Mouse (Mus musculus): ENCODE measurements at regions not wholly inside any gene's neighbourhood (a gene's known extent, or its start where the extent isn't known, plus 50 kb on each side); places are given as distances from the start of the nearest gene placed in this dataset.

DNA sequence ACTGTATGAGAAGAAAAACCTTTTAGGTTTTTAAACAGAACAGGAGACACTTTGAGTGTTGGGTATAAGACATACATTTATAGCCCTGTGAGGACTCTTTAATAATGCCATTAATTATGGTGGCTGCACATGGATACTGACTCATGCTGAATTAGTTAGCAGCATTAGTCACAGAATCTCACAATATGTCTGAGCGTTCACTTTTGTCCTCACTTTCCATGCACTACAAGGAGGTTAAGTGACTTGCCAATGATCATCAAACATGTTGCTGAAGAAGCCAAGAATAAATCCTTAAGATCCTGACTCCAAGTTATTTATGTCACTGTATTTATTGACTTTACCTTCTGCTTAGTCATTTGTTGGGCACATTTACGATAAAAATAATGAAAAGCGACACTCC lies 105.6 kb upstream of the Atxn7l3b start:
- in situ Hi-C loops (cut with MboI; ENCODE audit: low pct_ligation_motif_present, low pct_unique_long_range_greater_than_20kb, low sequenced_read_pairs): no loop called here
- H3K9ac ChIP-seq (ENCODE audit: insufficient read depth, low read depth): no peak overlapping the region
- no peak overlapping the region for H3K27ac ChIP-seq (ENCODE audit: insufficient read depth, low read depth)
- dilution Hi-C loops (cut with MboI; ENCODE audit: extremely low pct_ligation_motif_present, extremely low pct_unique_long_range_greater_than_20kb, low sequenced_read_pairs): no loop called here
- no peaks in the 10 kb centered on the region for H3K36me3 ChIP-seq (replicated peaks in 1 of 2; ENCODE audit: control insufficient read depth in 1 of 2, insufficient read depth in 1 of 2, low read length in 1 of 2)
- no peaks in the 10 kb centered on the region for H3K9me3 ChIP-seq (replicated peaks; ENCODE audit: low read length)
- H3K79me2 ChIP-seq (replicated peaks; ENCODE audit: control insufficient read depth, extremely low read depth, insufficient read depth, poor library complexity, severe bottlenecking): no peaks in the 10 kb centered on the region
- no peaks in the 10 kb centered on the region for H3K4me1 ChIP-seq (ENCODE audit: control insufficient read depth in 1 of 2, insufficient read depth in 2 of 2)
- no peak for DNase-seq (ENCODE audit: extremely low read depth)
- no peak for TF ChIP-seq POLR2A (IDR thresholded peaks at IDR 0.05; ENCODE audit: low read depth, low read length)
- no peak for TF ChIP-seq NRF1 (IDR thresholded peaks at IDR 0.05; ENCODE audit: low read depth, low read length)
- no peak for TF ChIP-seq E2F4 (IDR thresholded peaks at IDR 0.05; ENCODE audit: insufficient replicate concordance, low read depth, low read length)
- no peak for TF ChIP-seq JUN (IDR thresholded peaks at IDR 0.05; ENCODE audit: insufficient read depth, low read depth, low read length)
- no peak for TF ChIP-seq ZKSCAN1 (IDR thresholded peaks at IDR 0.05; ENCODE audit: borderline replicate concordance, low read depth, low read length)
- TF ChIP-seq HCFC1 (IDR thresholded peaks at IDR 0.05; ENCODE audit: low read depth, low read length): no peak
- no peaks in the 10 kb centered on the region for H3K27me3 ChIP-seq (replicated peaks)
- H3K4me3 ChIP-seq (replicated peaks in 1 of 3; ENCODE audit: low read depth in 2 of 3, low read length in 2 of 3, poor library complexity in 1 of 3): no peak overlapping the region
- H3K4me2 ChIP-seq (ENCODE audit: insufficient read depth, low read depth, poor library complexity, severe bottlenecking): no peak overlapping the region

DNA sequence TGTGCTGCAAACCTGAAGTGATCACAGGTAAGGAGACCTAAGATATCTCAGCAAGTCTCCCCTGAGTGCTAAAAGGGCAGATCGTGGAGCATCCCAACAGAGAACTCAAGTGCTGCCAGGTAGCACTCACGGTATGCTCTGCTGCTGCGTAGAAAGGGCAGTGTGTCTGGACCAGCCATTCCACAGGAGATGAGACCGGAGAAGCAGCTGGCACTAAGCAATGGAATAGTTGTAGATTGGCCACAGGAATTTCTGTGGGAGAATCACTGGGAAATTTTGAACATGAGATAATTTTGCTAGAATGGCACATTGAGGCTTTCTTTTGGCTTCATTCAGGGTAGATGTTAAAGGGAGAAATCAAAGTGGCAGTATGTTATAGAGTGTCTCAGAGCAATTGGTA lies 104.1 kb upstream of the Atxn7l3b start:
- DNase-seq (ENCODE audit: extremely low read depth): no peak
- H3K4me1 ChIP-seq (ENCODE audit: control insufficient read depth in 1 of 2, insufficient read depth in 2 of 2): no peaks in the 10 kb centered on the region
- no peak for TF ChIP-seq ETS1 (conservative IDR thresholded peaks at IDR 0.05; ENCODE audit: low read depth, low read length)
- no peak for TF ChIP-seq RCOR1 (conservative IDR thresholded peaks at IDR 0.05; ENCODE audit: low read depth, low read length)
- no peak for TF ChIP-seq MAX (IDR thresholded peaks at IDR 0.05; ENCODE audit: low read length)
- H3K27ac ChIP-seq (ENCODE audit: insufficient read depth, low read depth): no peak overlapping the region
- H3K4me3 ChIP-seq (replicated peaks in 1 of 3; ENCODE audit: low read depth in 2 of 3, low read length in 2 of 3, poor library complexity in 1 of 3): no peak overlapping the region
- H3K27me3 ChIP-seq (replicated peaks): no peaks in the 10 kb centered on the region
- no peaks in the 10 kb centered on the region for H3K36me3 ChIP-seq (replicated peaks in 1 of 2; ENCODE audit: control insufficient read depth in 1 of 2, insufficient read depth in 1 of 2, low read length in 1 of 2)
- H3K9ac ChIP-seq (ENCODE audit: insufficient read depth, low read depth): no peak overlapping the region
- in situ Hi-C loops (cut with MboI; ENCODE audit: low pct_ligation_motif_present, low pct_unique_long_range_greater_than_20kb, low sequenced_read_pairs): no loop called here
- H3K9me3 ChIP-seq (replicated peaks; ENCODE audit: low read length): no peaks in the 10 kb centered on the region
- H3K79me2 ChIP-seq (replicated peaks; ENCODE audit: control insufficient read depth, extremely low read depth, insufficient read depth, poor library complexity, severe bottlenecking): no peaks in the 10 kb centered on the region
- dilution Hi-C loops (cut with MboI; ENCODE audit: extremely low pct_ligation_motif_present, extremely low pct_unique_long_range_greater_than_20kb, low sequenced_read_pairs): no loop called here
- no peak overlapping the region for H3K4me2 ChIP-seq (ENCODE audit: insufficient read depth, low read depth, poor library complexity, severe bottlenecking)

DNA sequence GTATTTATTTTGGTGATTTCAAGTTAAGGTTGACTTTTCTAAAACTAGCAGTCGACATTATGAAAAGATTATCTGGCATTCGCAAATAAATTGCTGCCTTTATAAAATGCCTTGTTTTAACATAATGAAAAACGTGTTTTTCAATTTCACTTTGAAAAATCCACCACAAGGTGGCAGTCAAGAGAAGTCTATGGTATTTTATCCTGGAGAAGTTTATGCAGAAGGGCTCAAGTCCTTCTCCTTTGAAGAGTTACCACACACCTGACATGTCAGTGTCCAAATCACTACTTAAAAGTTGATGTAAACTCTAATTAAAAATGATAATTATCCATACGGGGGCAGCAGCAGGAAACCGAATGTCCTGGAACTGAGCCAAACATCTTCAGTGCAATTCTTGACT lies 98.5 kb upstream of the Atxn7l3b start:
- Histone ChIP-seq H3K79me2 (replicated peaks; ENCODE audit: control insufficient read depth, extremely low read depth, insufficient read depth, poor library complexity, severe bottlenecking) (no peaks in the 10 kb centered on the region), H3K4me2 (ENCODE audit: insufficient read depth, low read depth, poor library complexity, severe bottlenecking) (no peak overlapping the region), H3K27ac (ENCODE audit: insufficient read depth, low read depth) (no peak overlapping the region), H3K27me3 (replicated peaks) (no peaks in the 10 kb centered on the region), H3K9me3 (replicated peaks; ENCODE audit: low read length) (no peaks in the 10 kb centered on the region), H3K4me1 (ENCODE audit: control insufficient read depth in 1 of 2, insufficient read depth in 2 of 2) (no peaks in the 10 kb centered on the region), H3K36me3 (replicated peaks in 1 of 2; ENCODE audit: control insufficient read depth in 1 of 2, insufficient read depth in 1 of 2, low read length in 1 of 2) (no peaks in the 10 kb centered on the region), H3K9ac (ENCODE audit: insufficient read depth, low read depth) (no peak overlapping the region), H3K4me3 (replicated peaks in 1 of 3; ENCODE audit: low read depth in 2 of 3, low read length in 2 of 3, poor library complexity in 1 of 3) (no peak overlapping the region)
- DNase-seq (ENCODE audit: extremely low read depth): peak; percentile 49
- TF ChIP-seq CTCF (conservative IDR thresholded peaks at IDR 0.05 in 1 of 2, IDR thresholded peaks at IDR 0.05 in 1 of 2; ENCODE audit: low read depth in 2 of 2, low read length in 2 of 2) (peak; percentile 36 to 70; a peak in 3 of 4 replicates), CHD2 (IDR thresholded peaks at IDR 0.05; ENCODE audit: low read length) (no peak), USF2 (conservative IDR thresholded peaks at IDR 0.05; ENCODE audit: low read depth, low read length) (no peak), RAD21 (IDR thresholded peaks at IDR 0.05; ENCODE audit: low read depth, low read length) (peak; percentile 71), ELF1 (IDR thresholded peaks at IDR 0.05; ENCODE audit: low read depth, low read length) (no peak), KAT2A (IDR thresholded peaks at IDR 0.05; ENCODE audit: insufficient replicate concordance, low read length) (no peak), SMC3 (IDR thresholded peaks at IDR 0.05; ENCODE audit: low read depth, low read length) (peak; percentile 62), IRF4 (IDR thresholded peaks at IDR 0.05; ENCODE audit: low read depth, low read length) (no peak), ZNF384 (IDR thresholded peaks at IDR 0.05; ENCODE audit: low read depth, low read length) (0 out of 2 replicates have a peak, but pooled peaks have one; percentile 20), ZC3H11A (IDR thresholded peaks at IDR 0.05; ENCODE audit: low read depth, low read length) (peak; percentile 15; the same call in 1 of the 2 replicates), MYC (IDR thresholded peaks at IDR 0.05; ENCODE audit: low read depth, low read length) (peak; percentile 53; the same call in 1 of the 2 replicates), NELFE (IDR thresholded peaks at IDR 0.05; ENCODE audit: low read depth, low read length) (no peak), JUND (conservative IDR thresholded peaks at IDR 0.05; ENCODE audit: low read depth, low read length) (0 out of 2 replicates have a peak, but pooled peaks have one; percentile 13)
- in situ Hi-C loops (cut with MboI; ENCODE audit: low pct_ligation_motif_present, low pct_unique_long_range_greater_than_20kb, low sequenced_read_pairs) (no loop called here), dilution Hi-C loops (cut with MboI; ENCODE audit: extremely low pct_ligation_motif_present, extremely low pct_unique_long_range_greater_than_20kb, low sequenced_read_pairs) (no loop called here)
